Mouse (Mus musculus) intestine, embryonic 15.5 days (tissue): Measurements from ENCODE around the gene Slc25a10. TPM values are rescaled to one million over a fixed set of nuclear protein-coding genes. Genes with fewer than 3 reads are reported as not detected.

Experiments used
- polyA plus RNA-seq: library from polyadenylated mRNA; unstranded; fragments of >200 nt; fragmentation: Nextera tagmentation; extraction: Ambion mirVana; gene quantifications from 2 replicates; pipeline ENCODE4 v1.2.1, GENCODE M21; 2015

Gene Slc25a10
- polyA plus RNA-seq, 1 experiment from 2014 or later: 79.1 TPM

Other genes with a start within 250 kb of the Slc25a10 start
- 2,607 and 2,658 TPM in 2 replicates for gene Actg1, start 143.3 kb upstream of the Slc25a10 start, polyA plus RNA-seq
- gene Fscn2, start 130.3 kb upstream of the Slc25a10 start, polyA plus RNA-seq: 0.18 TPM in 1 of 2 replicates, not detected in the other
- gene Faap100, start 113.1 kb upstream of the Slc25a10 start, polyA plus RNA-seq: 24.2 and 29.4 TPM in 2 replicates
- gene Nploc4, start 54.1 kb upstream of the Slc25a10 start, polyA plus RNA-seq: 26.6 and 28.9 TPM in 2 replicates
- gene Tspan10, start 49.2 kb upstream of the Slc25a10 start, polyA plus RNA-seq: not detected in 2 replicates
- 0.18 and 0.34 TPM in 2 replicates for gene Pde6g, start 38.3 kb upstream of the Slc25a10 start, polyA plus RNA-seq
- 16.4 and 18.2 TPM in 2 replicates for gene Oxld1, start 33.8 kb upstream of the Slc25a10 start, polyA plus RNA-seq
- gene Ccdc137, start 33.7 kb upstream of the Slc25a10 start, polyA plus RNA-seq: 27.6 and 31.3 TPM in 2 replicates
- gene Arl16, start 24.2 kb upstream of the Slc25a10 start, polyA plus RNA-seq: 34.7 and 36.5 TPM in 2 replicates
- 222 and 231 TPM in 2 replicates for gene Mrpl12, start 7.2 kb upstream of the Slc25a10 start, polyA plus RNA-seq
- gene Gcgr, start 38.9 kb downstream of the Slc25a10 start, polyA plus RNA-seq: 0.58 and 0.67 TPM in 2 replicates
- gene Mcrip1, start 57.9 kb downstream of the Slc25a10 start, polyA plus RNA-seq: 135 and 142 TPM in 2 replicates
- not detected in 2 replicates for gene Ppp1r27, start 59.3 kb downstream of the Slc25a10 start, polyA plus RNA-seq
- 992 and 1,107 TPM in 2 replicates for gene P4hb, start 81.4 kb downstream of the Slc25a10 start, polyA plus RNA-seq
- 559 and 611 TPM in 2 replicates for gene Arhgdia, start 89.8 kb downstream of the Slc25a10 start, polyA plus RNA-seq
- 406 and 459 TPM in 2 replicates for gene Alyref, start 106.5 kb downstream of the Slc25a10 start, polyA plus RNA-seq
- 178 and 194 TPM in 2 replicates for gene Anapc11, start 106.6 kb downstream of the Slc25a10 start, polyA plus RNA-seq
- gene Npb, start 116.6 kb downstream of the Slc25a10 start, polyA plus RNA-seq: 2.7 and 3.6 TPM in 2 replicates
- 250 and 306 TPM in 2 replicates for gene Pcyt2, start 126.1 kb downstream of the Slc25a10 start, polyA plus RNA-seq
- 40.1 and 42.2 TPM in 2 replicates for gene Sirt7, start 133.4 kb downstream of the Slc25a10 start, polyA plus RNA-seq
- 26.9 and 28.5 TPM in 2 replicates for gene Mafg, start 141.8 kb downstream of the Slc25a10 start, polyA plus RNA-seq
- 26.4 TPM in 2 replicates for gene Pycr1, start 151.9 kb downstream of the Slc25a10 start, polyA plus RNA-seq
- gene Myadml2, start 156.3 kb downstream of the Slc25a10 start, polyA plus RNA-seq: not detected in 2 replicates
- gene Notum, start 169.3 kb downstream of the Slc25a10 start, polyA plus RNA-seq: 1.6 and 3.0 TPM in 2 replicates
- 96.0 and 103 TPM in 2 replicates for gene Aspscr1, start 181.1 kb downstream of the Slc25a10 start, polyA plus RNA-seq
- gene Cenpx, start 221.9 kb downstream of the Slc25a10 start, polyA plus RNA-seq: 163 and 170 TPM in 2 replicates
- 42.0 and 45.4 TPM in 2 replicates for gene Lrrc45, start 222.1 kb downstream of the Slc25a10 start, polyA plus RNA-seq
- gene Rac3, start 229.6 kb downstream of the Slc25a10 start, polyA plus RNA-seq: 34.2 and 35.8 TPM in 2 replicates
- 31.3 and 41.7 TPM in 2 replicates for gene Dcxr, start 235.4 kb downstream of the Slc25a10 start, polyA plus RNA-seq
- 0.79 and 2.4 TPM in 2 replicates for gene Cbr2, start 240.3 kb downstream of the Slc25a10 start, polyA plus RNA-seq